Mouse (Mus musculus): ENCODE measurements around the gene H2-Q7.
"Not testable (repeated sequence)": the region's sequence is repeated elsewhere in the genome, so short reads cannot be mapped to it uniquely, and the experiment has no call there.

H2-Q7 gene

GRCm38 (mm10) chr17:35437386-35437936, 1.5 kb upstream of the H2-Q7 start:
- DNase-seq, result peak; percentile 82

GRCm38 (mm10) chr17:35438395-35438794, 560 bp upstream of the H2-Q7 start:
- DNase-seq, result not testable (repeated sequence)

- DNase-seq, result not testable (repeated sequence)
These were observed 366 bp downstream of the H2-Q7 start for GRCm38 (mm10) chr17:35439295-35439747.

- peak; percentile 91 for DNase-seq
These were observed 1.1 kb downstream of the H2-Q7 start for GRCm38 (mm10) chr17:35439925-35440645.

- DNase-seq, result peak; percentile 81
These were observed 3.4 kb downstream of the H2-Q7 start for GRCm38 (mm10) chr17:35442376-35442775.

- peak; percentile 65 for DNase-seq
These were observed 5.6 kb downstream of the H2-Q7 start for GRCm38 (mm10) chr17:35444510-35444909.

GRCm38 (mm10) chr17:35458247-35458646, 19.3 kb downstream of the H2-Q7 start:
- DNase-seq, result not testable (repeated sequence)

GRCm38 (mm10) chr17:35460513-35461341, 21.8 kb downstream of the H2-Q7 start:
- DNase-seq, result not testable (repeated sequence)

- peak; percentile 73 for DNase-seq
These were observed 26.7 kb downstream of the H2-Q7 start for GRCm38 (mm10) chr17:35465651-35466050.

- DNase-seq, result peak; percentile 64
These were observed 30.0 kb downstream of the H2-Q7 start for GRCm38 (mm10) chr17:35468936-35469335.

- peak; percentile 87 for DNase-seq
These were observed 31.1 kb downstream of the H2-Q7 start, which contains the start of gene H2-Q10 for GRCm38 (mm10) chr17:35469842-35470751. H2-Q10 (plus strand) TSS chr17:35470089.

- DNase-seq, result no peak
These were observed 45.1 kb downstream of the H2-Q7 start for GRCm38 (mm10) chr17:35484066-35484465.

GRCm38 (mm10) chr17:35485702-35486101, 46.7 kb downstream of the H2-Q7 start:
- no peak for DNase-seq

- no peak for DNase-seq
These were observed 47.8 kb downstream of the H2-Q7 start for GRCm38 (mm10) chr17:35486726-35487125.

- no peak for DNase-seq
These were observed 49.1 kb downstream of the H2-Q7 start for GRCm38 (mm10) chr17:35488041-35488440.

GRCm38 (mm10) chr17:35490320-35490719, 51.4 kb downstream of the H2-Q7 start:
- peak; percentile 60 for DNase-seq
